Mouse (Mus musculus) liver, embryonic 15.5 days (tissue): Measurements from ENCODE around the gene Myo1a. TPM values are rescaled to one million over a fixed set of nuclear protein-coding genes. Genes with fewer than 3 reads are reported as not detected.
A peak's percentile ranks its signal among the peaks of the same experiment; 100 is the strongest.
"Not testable (repeated sequence)": the region's sequence is repeated elsewhere in the genome, so short reads cannot be mapped to it uniquely, and the experiment has no call there.

Experiments
- ATAC-seq: fragments of 200-750 bp; cut with Nextera tagmentation; 2 replicates; pipeline ENCODE4 v1.8.0; 2017; ENCODE audit warnings: moderate number of reproducible peaks, mild to moderate bottlenecking, moderate library complexity; ENCODE audit not compliant: insufficient read depth
- H3K27ac ChIP-seq: fragments of 300-500 bp; sonication (generic); replicated peaks from 2 replicates; pipeline ENCODE4 v1.5.1; 2015; ENCODE audit warnings: mild to moderate bottlenecking, inconsistent platforms
- H3K27me3 ChIP-seq: fragments of 300-500 bp; sonication (generic); 2 replicates; pipeline ENCODE4 v1.6.1; 2015; ENCODE audit warnings: mild to moderate bottlenecking, inconsistent platforms
- H3K36me3 ChIP-seq: fragments of 300-500 bp; sonication (generic); replicated peaks from 2 replicates; pipeline ENCODE4 v1.6.1; 2015; ENCODE audit warnings: moderate library complexity, mild to moderate bottlenecking, inconsistent platforms
- H3K4me1 ChIP-seq: fragments of 300-500 bp; sonication (generic); replicated peaks from 2 replicates; pipeline ENCODE4 v1.6.1; 2015; ENCODE audit warnings: inconsistent platforms
- H3K4me2 ChIP-seq: fragments of 300-500 bp; sonication (generic); 2 replicates; pipeline ENCODE4 v1.6.1; 2015; ENCODE audit warnings: moderate library complexity, mild to moderate bottlenecking, inconsistent platforms
- H3K4me3 ChIP-seq: fragments of 300-500 bp; sonication (generic); replicated peaks from 2 replicates; pipeline ENCODE4 v1.5.1; 2015; ENCODE audit warnings: mild to moderate bottlenecking, inconsistent platforms
- H3K9ac ChIP-seq: fragments of 300-500 bp; sonication (generic); 2 replicates; pipeline ENCODE4 v1.6.1; 2015; ENCODE audit warnings: moderate library complexity, mild to moderate bottlenecking, inconsistent platforms
- H3K9me3 ChIP-seq: fragments of 300-500 bp; sonication (generic); replicated peaks from 2 replicates; pipeline ENCODE4 v1.6.1; 2016; ENCODE audit warnings: inconsistent platforms
- WGBS: fragments of 180-500 bp; shearing (Covaris S2); methylation state at CpG from one replicate; pipeline ENCODE4 v1.1.7; 2015; ENCODE audit warnings: mixed read lengths; ENCODE audit not compliant: insufficient replicate concordance; 5-methylcytosine and 5-hydroxymethylcytosine counted together
- polyA plus RNA-seq: library from polyadenylated mRNA; unstranded; fragments of >200 nt; fragmentation: Nextera tagmentation; extraction: Ambion mirVana; gene quantifications from 2 replicates; pipeline ENCODE4 v1.2.1, GENCODE M21; 2015

Myo1a gene
- polyA plus RNA-seq, 1 experiment from 2014 or later: 0.08 TPM

DNA sequence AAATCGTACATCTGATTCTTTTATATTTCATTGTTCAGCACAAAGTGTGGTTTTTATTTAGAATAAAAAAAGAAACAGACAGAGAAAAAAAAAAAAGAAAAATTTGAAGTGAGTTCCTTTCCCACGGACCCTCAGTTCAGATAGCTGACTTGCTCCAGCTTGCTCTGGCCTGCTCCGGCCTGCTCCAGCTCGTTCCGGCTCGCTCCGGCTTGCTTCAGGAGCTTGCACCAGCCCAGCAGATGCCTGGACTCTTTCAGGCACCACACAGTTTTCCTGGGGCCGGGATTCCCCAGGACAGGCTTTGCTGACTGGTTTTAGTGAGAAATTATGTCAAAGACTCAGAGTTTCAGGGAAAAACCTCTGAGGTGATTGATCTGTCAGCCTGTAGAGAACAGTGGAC is 42.3 kb downstream of the Myo1a start:
- no peaks in the 10 kb centered on the region for H3K9me3 ChIP-seq
- WGBS: 79% methylated on average over 8 of the region's 8 CpGs
- peaks cover 42% of the 10 kb centered on the region for H3K36me3 ChIP-seq
- no peak overlapping the region for H3K4me3 ChIP-seq
- H3K27me3 ChIP-seq: no peaks in the 10 kb centered on the region
- no peak for ATAC-seq
- no peak overlapping the region for H3K9ac ChIP-seq
- no peak overlapping the region for H3K27ac ChIP-seq
- H3K4me1 ChIP-seq: peaks cover 32% of the 10 kb centered on the region
- H3K4me2 ChIP-seq: no peak overlapping the region

DNA sequence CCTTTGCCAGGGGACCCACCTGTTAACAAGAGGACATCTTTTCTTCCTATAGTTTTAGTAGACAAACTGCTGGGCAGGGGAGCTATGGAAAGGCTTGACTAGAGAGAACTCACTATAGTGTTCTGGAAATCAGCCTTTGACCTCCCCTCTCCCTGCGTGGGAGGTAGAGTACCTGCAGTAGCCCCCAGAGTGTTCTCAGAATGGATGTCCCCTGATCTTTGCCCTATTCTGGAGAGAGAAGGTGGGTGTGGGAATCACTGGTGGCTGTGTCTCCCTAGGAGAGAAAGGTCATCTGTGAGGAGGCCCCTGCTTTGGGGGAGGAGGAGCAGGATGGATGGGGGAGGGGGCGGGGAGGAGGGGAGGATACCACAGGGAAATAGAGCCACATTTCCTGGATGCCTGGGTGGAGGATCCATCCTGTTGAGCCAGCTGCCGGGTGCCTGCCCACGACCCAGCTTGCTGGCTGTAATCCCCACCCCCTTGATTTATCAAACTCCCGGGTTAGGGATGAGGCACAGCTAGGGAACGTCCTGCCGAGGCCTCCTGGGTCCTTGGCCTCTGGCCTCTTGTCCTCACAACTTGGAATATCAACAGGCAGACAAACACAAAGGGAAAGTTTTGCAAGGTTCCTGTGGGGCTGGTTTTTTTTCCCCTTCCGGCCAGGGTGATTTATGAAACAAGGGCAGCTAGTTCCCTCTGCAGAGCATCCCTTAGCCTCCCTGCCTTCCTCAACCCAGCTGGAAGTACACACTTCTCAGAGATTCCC is 44.1 kb downstream of the Myo1a start:
- Histone ChIP-seq H3K27ac (peak overlapping the region; percentile 77), H3K4me1 (peaks cover 32% of the 10 kb centered on the region), H3K4me2 (peak overlapping the region; percentile 37), H3K27me3 (no peaks in the 10 kb centered on the region), H3K9ac (no peak overlapping the region), H3K9me3 (no peaks in the 10 kb centered on the region), H3K4me3 (peak overlapping the region; percentile 23; the same call in 1 of the 2 replicates), H3K36me3 (peaks cover 24% of the 10 kb centered on the region)
- 19% methylated on average over 8 of the region's 8 CpGs for WGBS
- ATAC-seq: peak; percentile 73

DNA sequence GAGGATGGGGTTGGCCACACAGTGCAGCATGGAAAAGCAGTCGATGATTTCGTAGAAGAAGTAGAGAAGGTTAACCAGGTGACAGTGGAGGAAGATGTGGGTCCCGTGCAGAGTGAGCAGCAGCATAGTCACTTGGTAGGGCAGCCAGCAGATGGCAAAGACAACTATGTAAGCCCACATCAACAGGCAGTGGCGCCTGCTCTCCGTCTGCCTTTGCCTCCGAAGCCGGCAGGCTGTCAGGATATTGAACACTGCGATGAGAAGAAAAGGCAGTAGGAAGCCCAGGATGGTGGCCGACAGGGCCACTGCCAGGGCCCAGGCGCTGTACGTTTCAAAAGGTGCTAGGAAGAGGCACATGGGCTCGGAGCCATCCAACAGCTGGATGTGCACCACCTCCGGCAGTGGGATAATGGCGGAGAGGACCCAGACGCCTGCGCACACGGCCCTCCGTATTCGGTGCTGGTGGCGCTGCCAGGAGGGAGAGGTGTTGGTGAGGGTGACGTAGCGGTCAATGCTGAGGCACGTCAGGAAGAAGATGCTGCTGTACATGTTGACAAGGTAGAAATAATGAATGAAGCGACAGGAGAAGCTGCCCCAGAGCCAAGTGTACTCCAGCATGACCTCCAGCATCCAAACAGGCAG is 45.3 kb downstream of the Myo1a start:
- Histone ChIP-seq H3K9ac (no peak overlapping the region), H3K27ac (peak overlapping the region; percentile 77)

DNA sequence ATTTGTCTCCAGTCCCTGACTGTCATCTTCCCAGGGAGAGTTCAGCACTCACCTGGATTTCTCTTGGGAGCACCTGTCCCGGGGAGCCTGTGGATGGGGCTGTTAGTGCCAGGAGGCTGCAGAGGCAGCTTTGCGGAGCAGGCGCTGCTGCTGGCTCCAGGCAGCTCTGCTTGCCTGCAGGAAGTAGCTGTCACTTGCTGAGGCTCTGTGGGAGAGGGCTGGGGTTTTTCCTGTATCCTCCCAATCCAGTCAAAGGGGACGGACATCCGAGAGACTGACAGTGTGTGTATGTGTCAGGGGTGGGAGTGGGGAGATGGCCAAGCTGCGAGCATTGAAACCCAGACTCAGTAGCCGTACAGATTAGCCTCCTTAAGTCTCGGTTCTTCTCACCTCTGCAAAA is 46.6 kb downstream of the Myo1a start, which contains the start of gene Gpr182:
Gene Gpr182 (minus strand): TSS at position 185 of the 400 bp plus-strand sequence.
- H3K4me3 ChIP-seq: peak within 1 kb of the TSS; percentile 23; the same call in 1 of the 2 replicates
- H3K4me1 ChIP-seq: peaks cover 37% of the 10 kb centered on the region
- H3K9ac ChIP-seq: no peak within 1 kb of the TSS
- H3K27me3 ChIP-seq: no peaks in the 10 kb centered on the region
- H3K27ac ChIP-seq: no peak within 1 kb of the TSS; the same call in 1 of the 2 replicates
- H3K4me2 ChIP-seq: 0 out of 2 replicates have a peak within 1 kb of the TSS, but pooled peaks have one; percentile 14
- H3K36me3 ChIP-seq: peaks cover 7% of the 10 kb centered on the region; the same call in 1 of the 2 replicates
- 33% methylated on average over 8 of the region's 8 CpGs for WGBS
- no peaks in the 10 kb centered on the region for H3K9me3 ChIP-seq
- no peak for ATAC-seq

More for the DNA sequence above, 45.3 kb downstream of the Myo1a start:
- no peak for ATAC-seq
- Histone ChIP-seq H3K4me2 (peak overlapping the region; percentile 37), H3K4me1 (peaks cover 34% of the 10 kb centered on the region), H3K4me3 (peak overlapping the region; percentile 23), H3K9me3 (no peaks in the 10 kb centered on the region), H3K36me3 (peaks cover 14% of the 10 kb centered on the region), H3K27me3 (no peaks in the 10 kb centered on the region)
- 60% methylated on average over 24 of the region's 24 CpGs for WGBS

DNA sequence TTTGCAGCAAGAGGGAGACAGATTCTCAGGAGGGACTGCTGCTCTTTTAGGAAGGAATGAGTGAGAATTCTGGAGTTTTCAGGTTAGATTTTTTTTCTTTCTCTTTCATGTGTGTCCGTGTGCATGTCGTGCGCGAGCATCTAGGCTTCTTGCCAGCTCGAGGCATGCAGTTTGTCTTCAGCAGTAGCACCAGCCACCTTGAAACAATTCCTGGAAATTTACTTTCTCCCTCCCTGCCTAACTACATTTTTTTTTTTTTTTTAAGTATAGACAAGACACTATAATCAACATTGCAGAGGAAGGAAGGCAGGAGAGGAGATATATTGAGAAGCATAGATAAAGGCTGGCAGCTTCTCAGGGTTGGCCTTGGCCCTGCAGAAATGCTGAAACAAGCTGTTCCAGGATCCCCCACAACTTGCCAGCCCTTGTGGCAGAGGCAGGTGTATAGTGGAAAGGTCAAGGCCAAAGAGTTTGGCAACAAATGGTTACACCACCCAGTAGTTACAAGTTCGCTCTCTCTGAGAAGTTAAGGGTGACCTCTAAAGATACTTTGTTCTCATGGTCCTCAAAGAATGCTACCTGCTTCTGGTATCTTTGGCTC is 49.7 kb downstream of the Myo1a start:
- no peaks in the 10 kb centered on the region for H3K27me3 ChIP-seq
- H3K27ac ChIP-seq: no peak overlapping the region
- no peak overlapping the region for H3K4me2 ChIP-seq
- no peak for ATAC-seq
- WGBS: 34% methylated on average over 6 of the region's 6 CpGs
- H3K9me3 ChIP-seq: no peaks in the 10 kb centered on the region
- H3K36me3 ChIP-seq: no peaks in the 10 kb centered on the region
- H3K9ac ChIP-seq: no peak overlapping the region
- H3K4me3 ChIP-seq: no peak overlapping the region
- peaks cover 35% of the 10 kb centered on the region for H3K4me1 ChIP-seq

DNA sequence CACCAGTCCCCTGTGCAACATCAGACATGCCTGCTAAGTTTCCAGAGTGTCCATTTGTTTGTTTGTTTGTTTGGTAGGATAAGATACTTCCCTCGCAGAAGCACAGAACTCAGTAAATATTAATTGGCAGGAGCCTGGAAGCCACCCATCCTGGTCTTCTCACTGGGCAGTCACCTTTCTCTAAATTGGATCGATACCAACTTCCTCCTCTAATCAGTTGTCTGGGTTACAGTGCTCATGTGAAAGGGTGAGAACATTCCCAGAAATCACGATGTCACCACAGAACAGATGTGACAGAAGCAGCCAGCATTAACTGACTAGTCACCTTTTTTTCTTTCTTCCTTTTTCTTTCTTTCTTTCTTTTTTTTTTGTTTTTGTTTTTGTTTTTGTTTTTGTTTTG is 50.3 kb downstream of the Myo1a start:
- peaks cover 29% of the 10 kb centered on the region for H3K4me1 ChIP-seq
- no peaks in the 10 kb centered on the region for H3K36me3 ChIP-seq
- no peak overlapping the region for H3K4me2 ChIP-seq
- no peaks in the 10 kb centered on the region for H3K27me3 ChIP-seq
- WGBS: 31% methylated on average over 3 of the region's 3 CpGs
- no peaks in the 10 kb centered on the region for H3K9me3 ChIP-seq
- no peak for ATAC-seq
- H3K27ac ChIP-seq: 0 out of 2 replicates have a peak overlapping the region, but pooled peaks have one; percentile 19
- H3K9ac ChIP-seq: no peak overlapping the region
- no peak overlapping the region for H3K4me3 ChIP-seq

DNA sequence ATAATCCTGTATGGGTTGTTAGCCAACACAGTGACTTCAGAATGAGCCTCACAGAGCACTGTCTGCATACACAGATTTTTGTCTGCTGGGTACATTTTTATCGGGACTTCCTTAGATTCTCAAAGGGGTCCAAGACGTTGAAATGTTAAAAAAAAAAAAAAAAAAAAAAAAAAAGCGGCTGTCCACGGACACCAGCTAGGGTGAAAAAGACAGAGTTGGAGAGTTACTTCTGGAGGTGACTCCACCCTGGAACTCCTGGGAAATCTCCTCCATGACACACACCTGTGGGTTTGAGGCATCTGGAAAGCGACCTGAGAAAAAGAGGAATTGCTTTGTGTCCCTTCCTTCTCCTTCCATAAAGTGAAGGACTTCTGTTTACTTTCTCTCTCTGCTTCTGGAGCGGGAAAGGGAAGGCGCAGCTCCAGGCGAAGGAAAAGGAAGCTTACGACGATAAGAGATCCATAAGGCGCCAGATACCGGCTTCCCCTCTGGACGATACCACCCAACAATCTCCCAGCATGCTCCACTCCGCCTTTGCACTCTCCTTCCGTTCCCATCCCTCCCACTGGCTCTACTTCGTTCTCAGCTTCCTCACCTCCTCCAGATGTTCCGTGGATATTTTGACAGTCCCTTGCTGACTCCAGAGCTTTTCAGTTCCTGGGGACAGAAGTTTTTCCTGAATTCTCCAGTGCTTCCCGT is 50.9 kb downstream of the Myo1a start:
- Histone ChIP-seq H3K27ac (no peak overlapping the region), H3K9me3 (no peaks in the 10 kb centered on the region), H3K36me3 (no peaks in the 10 kb centered on the region), H3K4me3 (no peak overlapping the region), H3K4me2 (peak overlapping the region; percentile 52), H3K27me3 (no peaks in the 10 kb centered on the region), H3K9ac (no peak overlapping the region), H3K4me1 (peaks cover 28% of the 10 kb centered on the region)
- ATAC-seq: peak; percentile 13; the same call in 1 of the 2 replicates
- WGBS: 17% methylated on average over 17 of the region's 18 CpGs

DNA sequence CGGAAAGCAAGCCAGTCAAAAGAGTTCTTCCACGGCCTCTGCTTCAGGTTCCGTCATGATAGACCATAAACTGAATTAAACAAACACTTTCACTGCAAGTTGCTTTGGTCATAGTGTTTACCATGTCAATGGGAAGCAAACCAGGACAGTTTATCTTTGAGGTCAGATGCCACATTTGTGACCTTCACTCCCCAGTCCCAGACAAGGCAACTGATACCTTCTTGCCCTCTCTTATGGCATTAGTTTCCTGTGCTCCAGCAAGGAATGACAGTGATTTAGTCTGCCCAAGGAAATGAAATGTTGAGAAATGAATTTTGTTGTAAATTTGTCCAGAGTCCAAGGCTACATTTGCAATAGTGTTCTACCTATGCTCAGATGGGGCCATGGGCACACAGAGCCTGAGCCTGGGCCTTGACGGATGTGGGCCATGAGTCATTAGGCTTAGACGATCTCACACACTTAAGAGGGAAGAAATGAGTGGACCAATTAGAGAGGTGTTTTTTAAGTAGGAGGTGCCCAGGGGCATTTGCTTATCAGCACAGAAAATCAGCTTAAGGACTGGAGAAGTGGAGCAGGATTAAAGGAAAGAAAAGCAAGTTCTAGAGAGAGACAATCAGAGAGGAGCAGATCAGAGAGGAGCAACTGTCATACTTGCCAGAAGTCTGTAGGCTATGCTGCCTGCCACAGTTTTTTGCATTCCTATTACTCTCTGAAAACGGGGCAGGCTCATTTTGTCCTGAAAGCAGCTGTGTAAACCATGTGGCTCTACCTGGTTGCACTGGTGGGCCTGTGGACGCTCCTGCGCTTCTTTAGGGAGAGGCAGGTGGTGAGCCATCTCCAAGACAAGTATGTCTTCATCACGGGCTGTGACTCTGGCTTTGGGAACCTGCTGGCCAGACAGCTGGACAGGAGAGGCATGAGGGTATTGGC is 54.5 kb downstream of the Myo1a start, which contains the start of the genes Rdh1 and Rdh16f1:
Gene Rdh1 (plus strand): TSS at position 541 of the 930 bp plus-strand sequence.
Gene Rdh16f1 (plus strand): TSS at position 607 of the 930 bp plus-strand sequence.
- Histone ChIP-seq H3K9ac (no peak within 1 kb of the TSS), H3K36me3 (no peaks in the 10 kb centered on the region), H3K27ac (0 out of 2 replicates have a peak within 1 kb of the TSS, but pooled peaks have one; percentile 5), H3K9me3 (no peaks in the 10 kb centered on the region), H3K4me2 (no peak within 1 kb of the TSS), H3K4me1 (peaks cover 26% of the 10 kb centered on the region), H3K4me3 (no peak within 1 kb of the TSS), H3K27me3 (no peaks in the 10 kb centered on the region)
- ATAC-seq: 0 out of 2 replicates have a peak, but pooled peaks have one; percentile 30
- WGBS: 52% methylated on average over 9 of the region's 9 CpGs

DNA sequence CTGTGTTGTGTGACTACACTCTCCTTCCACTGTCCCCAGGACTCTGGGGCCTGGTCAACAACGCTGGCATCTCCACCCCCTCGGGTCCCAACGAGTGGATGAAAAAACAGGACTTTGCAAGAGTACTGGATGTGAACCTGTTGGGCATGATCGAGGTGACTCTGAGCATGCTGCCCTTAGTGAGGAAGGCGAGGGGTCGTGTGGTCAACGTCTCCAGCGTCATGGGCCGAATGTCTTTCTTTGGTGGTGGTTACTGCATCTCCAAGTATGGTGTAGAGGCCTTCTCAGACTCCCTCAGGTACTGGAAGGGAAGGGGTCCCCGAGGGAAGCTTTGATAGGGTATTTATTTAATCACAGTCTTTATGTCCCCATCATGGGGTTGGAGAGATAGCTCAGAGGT is 58.0 kb downstream of the Myo1a start:
- not testable (repeated sequence) for H3K27me3 ChIP-seq, H3K9ac ChIP-seq, H3K27ac ChIP-seq, H3K4me3 ChIP-seq, H3K9me3 ChIP-seq, ATAC-seq, H3K36me3 ChIP-seq, H3K4me2 ChIP-seq
- H3K4me1 ChIP-seq: peaks cover 12% of the 10 kb centered on the region; the same call in 1 of the 2 replicates
- WGBS: 58% methylated on average over 10 of the region's 10 CpGs
